Mouse (Mus musculus) megakaryocyte progenitor cell, adult 5-6 weeks (primary cell): ENCODE data around the gene Gm49387. TPM values are rescaled to one million over a fixed set of nuclear protein-coding genes. Genes with fewer than 3 reads are reported as not detected.
A peak's percentile ranks its signal among the peaks of the same experiment; 100 is the strongest.

ENCODE experiments used
- ATAC-seq: replicated peaks from 2 replicates; pipeline ENCODE4 v1.8.0; 2016; ENCODE audit warnings: mild to moderate bottlenecking, moderate TSS enrichment, inconsistent platforms; ENCODE audit not compliant: poor library complexity
- total RNA-seq, 2 experiments: library from RNA; stranded (forward) in 1 of 2; stranded (reverse) in 1 of 2; fragments of 157-497, 149-512 nt in 1 of 2; fragments of 200-1000 nt in 1 of 2; gene quantifications; 2 replicates each; pipeline versions ENCODE4 v1.2.3 to v1.2.4; 2015 to 2017

Gene Gm49387
- total RNA-seq, 2 experiments from 2014 or later = not detected

GRCm38 (mm10) chr14:31641506-31642155 lies 953 bp upstream of the Gm49387 start:
- no peak for ATAC-seq

- ATAC-seq = peak; percentile 96
Observed at GRCm38 (mm10) chr14:31640890-31641505, 320 bp upstream of the Gm49387 start, which contains the start of the genes Btd and Hacl1. Gene Btd, plus strand, starts transcription at chr14:31641028. Gene Hacl1, minus strand, starts transcription at chr14:31641286.

GRCm38 (mm10) chr14:31630677-31631076 lies 10.0 kb downstream of the Gm49387 start:
- no peak for ATAC-seq

GRCm38 (mm10) chr14:31622748-31623147 lies 17.9 kb downstream of the Gm49387 start:
- no peak for ATAC-seq

GRCm38 (mm10) chr14:31620591-31621223 lies 20.0 kb downstream of the Gm49387 start:
- ATAC-seq = no peak

- ATAC-seq = peak; percentile 81
Observed at GRCm38 (mm10) chr14:31617997-31618396, 22.7 kb downstream of the Gm49387 start.

GRCm38 (mm10) chr14:31617204-31617603 lies 23.5 kb downstream of the Gm49387 start:
- ATAC-seq = no peak

- ATAC-seq = peak; percentile 63
Observed at GRCm38 (mm10) chr14:31613671-31614070, 27.0 kb downstream of the Gm49387 start.

GRCm38 (mm10) chr14:31611986-31612385 lies 28.7 kb downstream of the Gm49387 start:
- ATAC-seq = peak; percentile 48; the same call in 1 of the 2 replicates

- 0 out of 2 replicates have a peak, but pooled peaks have one; percentile 36 for ATAC-seq
Observed at GRCm38 (mm10) chr14:31605514-31605913, 35.2 kb downstream of the Gm49387 start.

- no peak; the same call in 1 of the 2 replicates for ATAC-seq
Observed at GRCm38 (mm10) chr14:31604916-31605315, 35.8 kb downstream of the Gm49387 start.

- ATAC-seq = peak; percentile 86
Observed at GRCm38 (mm10) chr14:31602616-31602979, 38.1 kb downstream of the Gm49387 start.

- ATAC-seq = no peak
Observed at GRCm38 (mm10) chr14:31601908-31602615, 38.6 kb downstream of the Gm49387 start.

- 0 out of 2 replicates have a peak, but pooled peaks have one; percentile 19 for ATAC-seq
Observed at GRCm38 (mm10) chr14:31597446-31597845, 43.2 kb downstream of the Gm49387 start.

- peak; percentile 82 for ATAC-seq
Observed at GRCm38 (mm10) chr14:31596408-31596807, 44.3 kb downstream of the Gm49387 start.

GRCm38 (mm10) chr14:31594693-31595092 lies 46.0 kb downstream of the Gm49387 start:
- no peak for ATAC-seq

- ATAC-seq = peak; percentile 65
Observed at GRCm38 (mm10) chr14:31593036-31593435, 47.6 kb downstream of the Gm49387 start.

GRCm38 (mm10) chr14:31591243-31591642 lies 49.4 kb downstream of the Gm49387 start, which contains the start of gene Colq:
Gene Colq, minus strand, starts transcription at chr14:31591343.
- ATAC-seq = no peak

- ATAC-seq = no peak
Observed at GRCm38 (mm10) chr14:31586451-31586850, 54.2 kb downstream of the Gm49387 start.

- peak; percentile 54; the same call in 1 of the 2 replicates for ATAC-seq
Observed at GRCm38 (mm10) chr14:31583082-31583481, 57.6 kb downstream of the Gm49387 start.
